Mouse (Mus musculus): ENCODE data around the gene Prkce.

The Prkce gene

GRCm38 (mm10) chr17:86618431-86618861 is 450.9 kb downstream of the Prkce start:
- in situ Hi-C loops (cut with MboI; ENCODE audit: unreplicated experiment in 2 of 2): no loop called here

DNA sequence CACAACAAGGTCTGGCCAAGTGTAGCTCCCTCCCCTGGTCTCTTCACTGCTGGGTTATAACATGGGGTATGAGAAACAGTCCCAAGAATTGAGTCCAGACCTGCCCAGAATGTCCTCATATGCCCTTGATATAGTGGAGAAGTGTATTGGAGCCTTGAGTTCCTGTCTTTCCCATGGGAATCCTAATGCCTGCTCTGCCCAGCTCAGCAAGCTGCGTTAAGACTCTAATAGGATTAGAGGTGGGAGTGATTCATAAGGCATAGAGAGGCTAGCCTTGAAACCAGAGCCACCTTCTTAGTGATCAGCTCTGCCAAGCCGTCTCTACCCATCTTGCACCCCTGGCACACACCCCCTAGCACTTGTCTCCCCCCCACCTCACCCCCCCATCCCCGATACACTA is 455.3 kb downstream of the Prkce start:
- in situ Hi-C loops (cut with MboI; ENCODE audit: unreplicated experiment in 2 of 2): no loop called here

GRCm38 (mm10) chr17:86626523-86626922 is 458.9 kb downstream of the Prkce start:
- in situ Hi-C loops (cut with MboI; ENCODE audit: unreplicated experiment in 2 of 2): no loop called here

- in situ Hi-C loops (cut with MboI; ENCODE audit: unreplicated experiment in 2 of 2): no loop called here
Observed at GRCm38 (mm10) chr17:86633131-86633530, 465.5 kb downstream of the Prkce start.

GRCm38 (mm10) chr17:86637311-86637710 is 469.7 kb downstream of the Prkce start:
- in situ Hi-C loops (cut with MboI; ENCODE audit: unreplicated experiment in 2 of 2): no loop called here

DNA sequence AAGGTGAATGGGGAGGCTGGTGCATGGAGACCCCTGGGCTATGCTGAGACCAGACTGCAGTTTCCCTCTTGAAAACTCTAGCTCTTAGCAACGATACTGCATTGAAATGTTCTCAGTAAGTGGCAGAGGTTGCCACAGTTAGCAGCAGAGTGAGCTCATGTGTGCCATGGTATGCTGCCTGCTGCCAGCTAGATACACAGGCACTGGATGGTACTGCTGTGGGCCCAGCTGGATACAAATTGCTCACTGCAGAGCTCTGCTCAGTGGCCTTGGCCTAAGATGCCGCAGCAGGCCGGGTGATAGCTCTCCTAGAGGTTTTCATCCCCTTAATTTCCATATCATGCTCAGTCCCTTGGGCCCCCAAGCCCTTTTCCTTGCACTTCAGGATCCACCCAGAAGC is 471.7 kb downstream of the Prkce start:
- in situ Hi-C loops (cut with MboI; ENCODE audit: unreplicated experiment in 2 of 2): no loop called here

DNA sequence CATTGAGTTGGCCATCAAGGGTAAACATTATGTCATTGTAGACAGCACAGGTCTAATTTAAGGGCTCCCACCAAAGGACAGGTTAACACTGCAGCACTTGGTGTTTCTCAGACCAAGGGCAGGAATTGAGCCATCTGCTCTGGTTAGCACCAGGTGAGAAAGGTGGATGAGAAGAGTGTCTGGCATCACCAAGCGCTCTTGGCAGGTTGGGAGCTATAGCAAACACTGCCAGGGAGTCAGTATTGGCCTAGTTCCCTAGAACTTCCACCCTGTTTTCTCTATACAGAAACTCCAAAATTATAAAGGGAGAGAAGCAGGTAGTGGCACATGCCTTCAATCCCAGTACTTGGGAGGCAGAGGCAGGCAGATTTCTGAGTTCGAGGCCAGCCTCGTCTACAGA is 479.6 kb downstream of the Prkce start:
- in situ Hi-C loops (cut with MboI; ENCODE audit: unreplicated experiment in 2 of 2): no loop called here

DNA sequence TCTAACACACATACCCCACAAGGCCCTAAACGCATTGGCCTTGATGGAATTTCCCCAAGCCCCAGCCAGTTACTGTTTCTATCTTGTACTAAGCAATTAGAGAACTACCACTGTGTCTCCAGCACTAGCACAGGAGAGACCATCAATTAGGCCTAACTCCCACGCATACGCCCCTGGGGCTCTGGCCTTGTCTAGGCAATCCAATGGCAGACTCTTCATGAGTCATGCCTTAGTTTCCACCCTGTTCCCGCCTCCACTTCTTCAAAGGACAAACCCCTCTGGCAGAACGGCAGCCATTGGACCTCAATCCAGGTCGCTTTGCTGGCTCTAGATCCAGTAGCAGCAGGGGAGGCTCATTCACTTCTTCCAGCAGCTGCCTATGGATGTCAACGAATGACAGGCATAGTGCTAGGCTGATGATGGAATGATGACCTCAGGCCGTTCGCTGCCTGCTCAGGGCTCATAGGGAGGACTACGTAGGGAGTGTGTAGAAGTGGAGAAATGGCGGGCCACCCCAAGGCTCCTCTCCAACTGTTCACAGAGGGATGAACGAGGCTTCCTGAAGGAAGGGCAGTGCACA is 481.4 kb downstream of the Prkce start:
- in situ Hi-C loops (cut with MboI; ENCODE audit: unreplicated experiment in 2 of 2): no loop called here

GRCm38 (mm10) chr17:86650241-86650640 is 482.7 kb downstream of the Prkce start:
- in situ Hi-C loops (cut with MboI; ENCODE audit: unreplicated experiment in 2 of 2): no loop called here

- in situ Hi-C loops (cut with MboI; ENCODE audit: unreplicated experiment in 2 of 2): no loop called here
Observed at GRCm38 (mm10) chr17:86651091-86651490, 483.5 kb downstream of the Prkce start.

- in situ Hi-C loops (cut with MboI; ENCODE audit: unreplicated experiment in 2 of 2): no loop called here
Observed at GRCm38 (mm10) chr17:86652751-86653150, 485.2 kb downstream of the Prkce start.

GRCm38 (mm10) chr17:86656369-86656768 is 488.8 kb downstream of the Prkce start:
- in situ Hi-C loops (cut with MboI; ENCODE audit: unreplicated experiment in 2 of 2): no loop called here

GRCm38 (mm10) chr17:86662301-86662700 is 494.7 kb downstream of the Prkce start:
- in situ Hi-C loops (cut with MboI; ENCODE audit: unreplicated experiment in 2 of 2): no loop called here

- in situ Hi-C loops (cut with MboI; ENCODE audit: unreplicated experiment in 2 of 2): no loop called here
Observed at GRCm38 (mm10) chr17:86663471-86663870, 495.9 kb downstream of the Prkce start.

DNA sequence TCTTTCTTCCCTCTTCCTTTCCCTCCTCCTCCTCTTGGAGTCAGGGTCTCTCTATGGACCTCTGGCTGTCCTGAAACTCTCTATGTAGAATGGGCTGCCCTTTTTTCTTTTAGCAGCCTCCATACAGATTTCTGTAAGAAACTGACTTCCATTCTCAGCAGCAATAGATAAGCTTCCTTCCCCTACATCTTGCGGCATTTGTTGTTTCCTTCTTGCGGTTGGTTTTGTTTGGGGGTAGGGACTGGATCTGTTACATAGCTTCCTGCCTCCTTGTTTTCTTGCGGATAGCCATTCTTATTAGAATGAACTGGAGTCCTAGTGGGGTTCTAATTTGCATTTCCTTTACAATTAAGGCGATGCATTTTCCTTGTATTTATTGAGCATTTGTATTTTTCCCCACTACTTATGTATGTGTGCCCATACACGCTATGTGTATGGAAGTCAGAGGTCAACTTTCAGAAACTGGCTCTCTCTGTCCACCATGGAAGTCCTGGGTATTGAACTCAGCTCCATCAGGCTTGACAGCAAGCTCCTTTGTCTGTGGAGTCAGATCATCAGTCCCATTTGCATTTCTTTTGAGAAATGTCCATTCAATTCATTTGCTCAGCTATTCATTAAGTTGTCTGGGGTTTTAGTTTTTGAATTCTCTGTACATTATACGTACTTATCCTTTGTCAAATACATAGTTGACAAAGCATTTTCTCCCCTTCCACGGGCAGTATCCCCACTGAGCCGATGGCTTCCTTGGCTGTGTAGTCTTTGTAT is 500.4 kb downstream of the Prkce start:
- in situ Hi-C loops (cut with MboI; ENCODE audit: unreplicated experiment in 2 of 2): no loop called here

GRCm38 (mm10) chr17:86669641-86670373 is 502.2 kb downstream of the Prkce start:
- in situ Hi-C loops (cut with MboI; ENCODE audit: unreplicated experiment in 2 of 2): no loop called here

DNA sequence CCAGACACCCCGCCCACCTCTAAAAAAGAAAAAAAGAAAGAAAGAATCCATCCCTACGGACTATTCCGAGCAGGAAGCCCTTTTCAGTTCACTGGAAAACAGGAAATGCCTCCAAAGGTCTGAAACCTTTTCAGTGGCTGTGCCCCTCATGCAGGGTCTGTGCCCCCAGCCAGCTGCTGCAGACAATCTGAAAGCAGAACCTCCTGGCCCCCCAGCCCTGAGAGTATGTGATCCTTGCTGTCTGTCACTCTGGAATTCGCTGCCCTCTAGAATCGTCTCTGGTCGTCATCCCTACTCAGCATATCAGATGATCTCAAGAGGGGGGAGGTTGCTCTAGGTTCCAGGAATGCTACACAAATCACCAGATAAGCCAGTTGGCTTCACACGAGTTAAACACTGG is 503.1 kb downstream of the Prkce start:
- in situ Hi-C loops (cut with MboI; ENCODE audit: unreplicated experiment in 2 of 2): no loop called here

GRCm38 (mm10) chr17:86674971-86675370 is 507.4 kb downstream of the Prkce start:
- in situ Hi-C loops (cut with MboI; ENCODE audit: unreplicated experiment in 2 of 2): no loop called here

GRCm38 (mm10) chr17:86676336-86676735 is 508.8 kb downstream of the Prkce start:
- in situ Hi-C loops (cut with MboI; ENCODE audit: unreplicated experiment in 2 of 2): no loop called here

- in situ Hi-C loops (cut with MboI; ENCODE audit: unreplicated experiment in 2 of 2): no loop called here
Observed at GRCm38 (mm10) chr17:86676909-86677308, 509.3 kb downstream of the Prkce start.

DNA sequence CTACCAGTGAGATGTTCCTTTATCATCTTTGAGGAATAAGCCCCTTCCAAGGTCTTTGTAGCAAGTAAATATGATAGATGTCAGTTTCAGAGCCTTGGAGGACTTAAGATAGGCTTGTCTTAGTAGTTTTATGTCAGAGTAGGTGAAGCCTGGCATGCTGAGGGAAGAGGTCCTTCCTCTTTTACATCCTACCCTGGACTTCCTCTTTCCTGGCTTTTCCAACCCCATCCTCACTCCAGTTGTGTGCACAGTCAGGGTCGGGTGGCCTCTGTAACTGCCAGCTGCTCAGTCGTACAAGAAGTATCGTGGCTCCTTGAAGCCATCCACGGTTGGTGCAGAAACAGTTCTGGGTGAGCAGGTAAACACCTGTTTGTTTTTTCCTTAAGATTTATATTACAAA is 517.7 kb downstream of the Prkce start:
- in situ Hi-C loops (cut with MboI; ENCODE audit: unreplicated experiment in 2 of 2): no loop called here

DNA sequence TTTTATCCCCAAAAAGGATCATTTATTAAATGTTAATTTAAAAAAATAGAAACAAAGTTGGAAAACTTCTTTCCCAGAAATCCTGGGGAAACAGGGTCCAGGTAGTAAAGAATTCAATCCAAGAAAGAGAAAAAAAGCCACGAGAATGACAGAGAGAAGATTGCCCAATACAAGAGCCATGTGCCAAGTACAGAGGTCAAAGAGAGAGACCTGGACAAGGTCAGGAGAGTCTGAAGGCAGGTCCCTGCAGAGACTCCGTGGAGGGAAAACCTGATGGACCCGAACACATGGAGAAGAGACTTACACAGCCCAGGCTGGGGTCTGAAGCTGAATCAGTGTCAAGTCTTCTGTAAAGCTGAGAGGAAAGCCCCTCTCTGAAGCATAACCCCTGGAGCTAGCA is 519.4 kb downstream of the Prkce start:
- in situ Hi-C loops (cut with MboI; ENCODE audit: unreplicated experiment in 2 of 2): no loop called here
